Mouse (Mus musculus): ENCODE measurements around the gene Spsb4. TPM values are rescaled to one million over a fixed set of nuclear protein-coding genes. Genes with fewer than 3 reads are reported as not detected.

The Spsb4 gene
- total and polyA plus RNA-seq, 2 experiments from 2014 or later: 36.2 to 67.1 TPM

DNA sequence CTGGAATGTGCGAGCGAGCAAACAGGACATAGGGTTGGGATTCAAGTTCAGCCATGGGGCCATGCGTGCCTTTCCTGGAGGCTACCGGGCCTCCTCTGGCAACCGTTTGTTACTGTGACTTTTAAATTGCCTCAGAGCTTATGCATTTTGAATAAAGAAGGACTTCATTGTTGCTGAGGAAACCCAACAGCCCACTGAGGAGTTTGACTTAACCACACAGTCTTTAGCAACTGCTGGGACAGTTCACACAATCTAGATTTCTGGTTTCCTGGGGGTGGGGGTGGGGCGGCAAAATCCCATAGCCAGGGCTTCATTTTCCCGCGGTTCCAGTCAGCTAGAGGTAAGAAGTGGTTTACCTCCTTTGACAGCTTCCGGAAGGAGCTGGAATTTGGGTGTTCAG lies 23.9 kb downstream of the Spsb4 start:
- Histone ChIP-seq H3K36me3 (ENCODE audit: insufficient read depth, low read length) (no peaks in the 10 kb centered on the region), H3K27me3 (ENCODE audit: insufficient read depth, low read length) (no peaks in the 10 kb centered on the region), H3K9ac (replicated peaks; ENCODE audit: low read length) (no peak overlapping the region), H3K4me1 (ENCODE audit: insufficient read depth, low read length) (peaks cover 15% of the 10 kb centered on the region; the same call in 1 of the 2 replicates), H3K4me3 (ENCODE audit: low read length) (no peak overlapping the region), H3K4me2 (ENCODE audit: low read depth, low read length) (no peak overlapping the region), H3K27ac (no peak overlapping the region), H3K9me3 (ENCODE audit: low read length) (no peaks in the 10 kb centered on the region)
- no peak for ATAC-seq
- DNase-seq (ENCODE audit: low spot score): no peak
- TF ChIP-seq CTCF (IDR thresholded peaks at IDR 0.05; ENCODE audit: low read depth): no peak
- WGBS: 80% methylated on average over 9 of the region's 9 CpGs

- H3K4me1 ChIP-seq (ENCODE audit: insufficient read depth, low read length): peaks cover 15% of the 10 kb centered on the region; the same call in 1 of the 2 replicates
- H3K27ac ChIP-seq: no peak overlapping the region
- H3K27me3 ChIP-seq (ENCODE audit: insufficient read depth, low read length): no peaks in the 10 kb centered on the region
- ATAC-seq: no peak
- no peak overlapping the region for H3K4me2 ChIP-seq (ENCODE audit: low read depth, low read length)
- no peak overlapping the region for H3K4me3 ChIP-seq (ENCODE audit: low read length)
- no peak for TF ChIP-seq CTCF (IDR thresholded peaks at IDR 0.05; ENCODE audit: low read depth)
- no peaks in the 10 kb centered on the region for H3K36me3 ChIP-seq (ENCODE audit: insufficient read depth, low read length)
- DNase-seq (ENCODE audit: low spot score): no peak
- H3K9me3 ChIP-seq (ENCODE audit: low read length): no peaks in the 10 kb centered on the region
- H3K9ac ChIP-seq (replicated peaks; ENCODE audit: low read length): no peak overlapping the region
- WGBS: 41% methylated on average over 14 of the region's 14 CpGs
Measured at GRCm38 (mm10) chr9:96991118-96991517, 27.5 kb downstream of the Spsb4 start.

GRCm38 (mm10) chr9:96989389-96989990 lies 29.2 kb downstream of the Spsb4 start:
- no peak for DNase-seq (ENCODE audit: low spot score)
- H3K27me3 ChIP-seq (ENCODE audit: insufficient read depth, low read length): no peaks in the 10 kb centered on the region
- H3K4me3 ChIP-seq (ENCODE audit: low read length): no peak overlapping the region
- H3K9ac ChIP-seq (replicated peaks; ENCODE audit: low read length): no peak overlapping the region
- 27% methylated on average over 10 of the region's 10 CpGs for WGBS
- H3K4me2 ChIP-seq (ENCODE audit: low read depth, low read length): no peak overlapping the region
- ATAC-seq: peak; percentile 44; the same call in 1 of the 2 replicates
- TF ChIP-seq CTCF (IDR thresholded peaks at IDR 0.05; ENCODE audit: low read depth): no peak
- peaks cover 15% of the 10 kb centered on the region; the same call in 1 of the 2 replicates for H3K4me1 ChIP-seq (ENCODE audit: insufficient read depth, low read length)
- H3K36me3 ChIP-seq (ENCODE audit: insufficient read depth, low read length): no peaks in the 10 kb centered on the region
- H3K9me3 ChIP-seq (ENCODE audit: low read length): no peaks in the 10 kb centered on the region
- H3K27ac ChIP-seq: no peak overlapping the region

GRCm38 (mm10) chr9:96986797-96987473 lies 31.7 kb downstream of the Spsb4 start:
- H3K9ac ChIP-seq (replicated peaks; ENCODE audit: low read length): peak overlapping the region; percentile 30; the same call in 1 of the 2 replicates
- no peak for TF ChIP-seq CTCF (IDR thresholded peaks at IDR 0.05; ENCODE audit: low read depth)
- no peak overlapping the region for H3K27ac ChIP-seq
- 49% methylated on average over 11 of the region's 11 CpGs for WGBS
- DNase-seq (ENCODE audit: low spot score): no peak
- H3K4me1 ChIP-seq (ENCODE audit: insufficient read depth, low read length): peaks cover 11% of the 10 kb centered on the region; the same call in 1 of the 2 replicates
- no peak for ATAC-seq
- H3K4me3 ChIP-seq (ENCODE audit: low read length): no peak overlapping the region
- no peaks in the 10 kb centered on the region for H3K9me3 ChIP-seq (ENCODE audit: low read length)
- no peak overlapping the region for H3K4me2 ChIP-seq (ENCODE audit: low read depth, low read length)
- H3K36me3 ChIP-seq (ENCODE audit: insufficient read depth, low read length): no peaks in the 10 kb centered on the region
- H3K27me3 ChIP-seq (ENCODE audit: insufficient read depth, low read length): no peaks in the 10 kb centered on the region

DNA sequence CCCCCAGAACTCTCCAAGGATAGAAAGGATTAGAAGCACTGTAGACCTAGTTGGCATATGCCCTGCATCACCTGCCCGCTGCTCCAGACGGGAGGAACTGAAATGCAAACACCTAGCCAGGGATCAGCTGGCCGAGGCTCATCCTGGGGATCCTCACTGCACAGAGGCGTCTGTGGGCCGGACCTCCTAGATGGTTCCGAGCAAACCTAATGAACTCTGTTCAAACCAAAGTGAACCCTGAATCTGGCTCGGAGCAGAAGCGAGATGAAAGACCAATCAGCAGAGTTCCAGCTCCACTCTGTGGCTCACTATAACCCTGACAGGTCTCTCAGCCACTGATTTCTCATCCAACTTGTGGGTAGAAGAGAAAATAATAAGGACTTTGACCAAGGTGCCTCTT lies 34.6 kb downstream of the Spsb4 start:
- no peak overlapping the region for H3K4me3 ChIP-seq (ENCODE audit: low read length)
- H3K36me3 ChIP-seq (ENCODE audit: insufficient read depth, low read length): no peaks in the 10 kb centered on the region
- H3K27ac ChIP-seq: no peak overlapping the region
- no peaks in the 10 kb centered on the region for H3K27me3 ChIP-seq (ENCODE audit: insufficient read depth, low read length)
- no peak for ATAC-seq
- H3K9me3 ChIP-seq (ENCODE audit: low read length): no peaks in the 10 kb centered on the region
- 88% methylated on average over 8 of the region's 8 CpGs for WGBS
- H3K9ac ChIP-seq (replicated peaks; ENCODE audit: low read length): no peak overlapping the region
- peaks cover 25% of the 10 kb centered on the region for H3K4me1 ChIP-seq (ENCODE audit: insufficient read depth, low read length)
- no peak for DNase-seq (ENCODE audit: low spot score)
- no peak overlapping the region for H3K4me2 ChIP-seq (ENCODE audit: low read depth, low read length)
- TF ChIP-seq CTCF (IDR thresholded peaks at IDR 0.05; ENCODE audit: low read depth): no peak

GRCm38 (mm10) chr9:96982940-96983339 lies 35.7 kb downstream of the Spsb4 start:
- H3K27ac ChIP-seq: no peak overlapping the region
- H3K27me3 ChIP-seq (ENCODE audit: insufficient read depth, low read length): no peaks in the 10 kb centered on the region
- H3K4me3 ChIP-seq (ENCODE audit: low read length): no peak overlapping the region
- ATAC-seq (no peak), DNase-seq (ENCODE audit: low spot score) (no peak)
- WGBS: 65% methylated on average over 3 of the region's 3 CpGs
- H3K4me1 ChIP-seq (ENCODE audit: insufficient read depth, low read length): peaks cover 32% of the 10 kb centered on the region
- TF ChIP-seq CTCF (IDR thresholded peaks at IDR 0.05; ENCODE audit: low read depth): no peak
- no peak overlapping the region for H3K9ac ChIP-seq (replicated peaks; ENCODE audit: low read length)
- H3K9me3 ChIP-seq (ENCODE audit: low read length): no peaks in the 10 kb centered on the region
- H3K4me2 ChIP-seq (ENCODE audit: low read depth, low read length): no peak overlapping the region
- no peaks in the 10 kb centered on the region for H3K36me3 ChIP-seq (ENCODE audit: insufficient read depth, low read length)

GRCm38 (mm10) chr9:96982351-96982750 lies 36.3 kb downstream of the Spsb4 start:
- Histone ChIP-seq H3K4me3 (ENCODE audit: low read length) (no peak overlapping the region), H3K9ac (replicated peaks; ENCODE audit: low read length) (no peak overlapping the region), H3K27me3 (ENCODE audit: insufficient read depth, low read length) (no peaks in the 10 kb centered on the region), H3K27ac (no peak overlapping the region), H3K4me2 (ENCODE audit: low read depth, low read length) (no peak overlapping the region), H3K36me3 (ENCODE audit: insufficient read depth, low read length) (no peaks in the 10 kb centered on the region), H3K4me1 (ENCODE audit: insufficient read depth, low read length) (peaks cover 38% of the 10 kb centered on the region), H3K9me3 (ENCODE audit: low read length) (no peaks in the 10 kb centered on the region)
- DNase-seq (ENCODE audit: low spot score) (no peak), ATAC-seq (no peak)
- WGBS: 33% methylated on average over 3 of the region's 3 CpGs
- TF ChIP-seq CTCF (IDR thresholded peaks at IDR 0.05; ENCODE audit: low read depth): no peak

Measured in hindbrain, postnatal 0 days (tissue).